24 mouse cellular contexts compared by ENCODE assay signal in genomic region chr4:18744241-18744640, GRCm38 (mm10).
"Had no signal": no experiment of that assay in that cellular context is flagged by ENCODE, and none has a peak within 500 bp of the region (broad histone marks: within the 10 kb centered on the region; RNA-seq: fewer than 3 reads in every experiment).

No protein-coding gene starts in this region.

- ATAC-seq: liver, postnatal 0 days; lung, postnatal 0 days had no signal

- H3K9me3 ChIP-seq: kidney, embryonic 15.5 days; limb, embryonic 15.5 days; megakaryocyte, embryonic 14.5 days; neural tube, embryonic 12.5 days; stomach, embryonic 15.5 days had no signal

- H3K27ac ChIP-seq: kidney, embryonic 15.5 days; left cerebral cortex, adult 2 months; limb, embryonic 15.5 days; liver, embryonic 14.5 days; neural tube, embryonic 12.5 days; stomach, embryonic 15.5 days had no signal

- H3K27me3 ChIP-seq: kidney, embryonic 15.5 days; limb, embryonic 15.5 days; megakaryocyte, embryonic 14.5 days; neural tube, embryonic 12.5 days; stomach, embryonic 15.5 days had no signal

- DNase-seq: kidney, adult 11 months; kidney, adult 8-10 months; kidney, postnatal 10 days; kidney, postnatal 36 days; layer of hippocampus, postnatal 36 days; liver, postnatal 0 days; midbrain, embryonic 14.5 days; retina, postnatal 1 day; right cerebral cortex, postnatal 25 days; spleen, adult 18-20 months; thymus, adult 2 months; thymus, postnatal 14 days; thymus, postnatal 4 days had no signal

- H3K9ac ChIP-seq: kidney, embryonic 15.5 days; limb, embryonic 15.5 days; liver, embryonic 14.5 days; liver, postnatal 0 days; lung, embryonic 14.5 days; neural tube, embryonic 12.5 days; stomach, embryonic 15.5 days had no signal

- H3K4me2 ChIP-seq: kidney, embryonic 15.5 days; limb, embryonic 15.5 days; liver, embryonic 11.5 days; lung, embryonic 14.5 days; midbrain, embryonic 11.5 days; neural tube, embryonic 12.5 days; stomach, embryonic 15.5 days had no signal

- H3K4me1 ChIP-seq: kidney, embryonic 15.5 days; limb, embryonic 15.5 days; megakaryocyte, embryonic 14.5 days; neural tube, embryonic 12.5 days; stomach, embryonic 15.5 days had no signal

- H3K36me3 ChIP-seq: kidney, embryonic 15.5 days; limb, embryonic 15.5 days; neural tube, embryonic 12.5 days; stomach, embryonic 15.5 days had no signal

- H3K4me3 ChIP-seq: kidney, embryonic 15.5 days; left cerebral cortex, adult 2 months; limb, embryonic 15.5 days; megakaryocyte, embryonic 14.5 days; neural tube, embryonic 12.5 days; stomach, embryonic 15.5 days had no signal
